Mouse (Mus musculus) forebrain, embryonic 16.5 days (tissue): ENCODE data around the gene Pcsk5. TPM values are rescaled to one million over a fixed set of nuclear protein-coding genes. Genes with fewer than 3 reads are reported as not detected.

Source experiments
- ATAC-seq: fragments of 200-750 bp; cut with Nextera tagmentation; 2 replicates; pipeline ENCODE4 v1.8.0; 2017; ENCODE audit warnings: mild to moderate bottlenecking, moderate library complexity
- H3K27ac ChIP-seq: fragments of 300-500 bp; sonication (generic); 2 replicates; pipeline ENCODE4 v1.5.1; 2014; ENCODE audit warnings: low read length, control low read depth
- H3K27me3 ChIP-seq: fragments of 300-500 bp; sonication (generic); replicated peaks from 2 replicates; pipeline ENCODE4 v1.6.1; 2014; ENCODE audit warnings: low read length; ENCODE audit not compliant: control insufficient read depth, insufficient read depth
- H3K36me3 ChIP-seq: fragments of 300-500 bp; sonication (generic); 2 replicates; pipeline ENCODE4 v1.6.1; 2014; ENCODE audit not compliant: control insufficient read depth, insufficient read depth
- H3K4me1 ChIP-seq: fragments of 300-500 bp; sonication (generic); replicated peaks from 2 replicates; pipeline ENCODE4 v1.6.1; 2014; ENCODE audit warnings: low read length; ENCODE audit not compliant: control insufficient read depth, insufficient read depth
- H3K4me2 ChIP-seq: fragments of 300-500 bp; sonication (generic); 2 replicates; pipeline ENCODE4 v1.6.1; 2014; ENCODE audit warnings: mild to moderate bottlenecking, low read length, control low read depth
- H3K4me3 ChIP-seq: fragments of 300-500 bp; sonication (generic); replicated peaks from 2 replicates; pipeline ENCODE4 v1.5.1; 2014; ENCODE audit warnings: mild to moderate bottlenecking, low read length, control low read depth
- H3K9ac ChIP-seq: fragments of 300-500 bp; sonication (generic); replicated peaks from 2 replicates; pipeline ENCODE4 v1.6.1; 2014; ENCODE audit warnings: low read depth, low read length, control low read depth
- H3K9me3 ChIP-seq: fragments of 300-500 bp; sonication (generic); 2 replicates; pipeline ENCODE4 v1.6.1; 2016; ENCODE audit warnings: low read length; ENCODE audit not compliant: control insufficient read depth
- WGBS: fragments of 180-500 bp; shearing (Covaris S2); extraction: QIAGEN DNeasy Blood & Tissue Kit; methylation state at CpG from one replicate; pipeline ENCODE4 v1.1.7; 2014; 5-methylcytosine and 5-hydroxymethylcytosine counted together
- polyA plus RNA-seq: library from polyadenylated mRNA; unstranded; fragments of >200 nt; fragmentation: Nextera tagmentation; extraction: Ambion mirVana; gene quantifications from 2 replicates; pipeline ENCODE4 v1.2.1, GENCODE M21; 2015

Pcsk5 gene
- polyA plus RNA-seq, 1 experiment from 2014 or later: 7.9 TPM

DNA sequence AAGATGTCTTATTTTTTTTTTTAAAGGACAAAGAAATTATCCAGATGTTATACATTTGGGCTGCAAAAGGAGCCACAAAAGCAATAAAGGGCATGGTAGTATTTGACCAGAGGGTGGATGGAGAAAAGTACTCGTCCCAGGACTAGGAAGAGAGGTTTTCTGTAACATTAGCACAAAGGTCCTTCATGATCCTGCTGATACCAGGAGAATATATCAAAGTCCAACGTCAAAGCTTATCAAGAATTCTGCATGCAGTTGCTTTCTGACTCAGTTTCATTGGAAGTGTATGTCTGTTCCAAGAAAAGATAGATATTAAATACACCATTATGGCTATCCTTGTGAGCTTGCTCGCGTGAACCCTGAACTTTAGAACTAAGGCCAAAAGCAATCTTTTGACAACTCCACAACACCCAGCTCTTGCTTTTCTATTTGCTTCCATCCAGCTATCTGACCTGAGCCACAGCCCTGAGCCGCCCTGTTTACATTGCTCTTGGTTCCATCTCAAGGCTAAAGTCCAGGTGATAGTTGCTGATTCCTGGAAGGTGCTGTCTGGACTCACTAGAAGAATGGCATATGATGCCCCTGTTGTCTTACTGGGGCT lies 426.9 kb downstream of the Pcsk5 start:
- H3K27ac ChIP-seq: no peak overlapping the region
- no peak overlapping the region for H3K4me2 ChIP-seq
- H3K9me3 ChIP-seq: no peaks in the 10 kb centered on the region
- no peak overlapping the region for H3K9ac ChIP-seq
- H3K4me1 ChIP-seq: no peaks in the 10 kb centered on the region
- no peaks in the 10 kb centered on the region for H3K27me3 ChIP-seq
- WGBS: 90% methylated on average over 5 of the region's 5 CpGs
- ATAC-seq: no peak
- H3K4me3 ChIP-seq: no peak overlapping the region
- H3K36me3 ChIP-seq: no peaks in the 10 kb centered on the region

DNA sequence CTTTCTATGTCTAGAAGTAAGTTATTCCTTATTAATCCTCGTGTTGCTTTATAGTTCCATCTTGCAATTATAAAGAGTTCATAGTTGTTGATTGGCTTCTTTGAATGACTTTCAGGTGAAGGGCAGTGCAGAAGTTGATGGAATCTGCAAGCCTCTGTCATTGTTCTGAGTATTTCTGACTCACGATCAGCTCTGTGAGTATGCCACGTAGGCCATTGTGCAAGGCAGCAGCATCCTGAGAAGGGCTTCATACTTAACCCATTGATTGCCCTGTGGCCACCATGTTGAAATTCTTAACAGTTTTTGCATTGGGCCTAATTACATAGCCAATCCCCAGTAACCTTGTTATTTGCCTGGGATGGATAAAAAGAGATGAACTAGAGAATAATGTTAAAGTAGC lies 428.1 kb downstream of the Pcsk5 start:
- 46% methylated on average over 3 of the region's 3 CpGs for WGBS
- no peak for ATAC-seq
- Histone ChIP-seq H3K27ac (no peak overlapping the region), H3K4me2 (no peak overlapping the region), H3K9ac (no peak overlapping the region), H3K9me3 (no peaks in the 10 kb centered on the region), H3K4me3 (no peak overlapping the region), H3K27me3 (no peaks in the 10 kb centered on the region), H3K4me1 (no peaks in the 10 kb centered on the region), H3K36me3 (no peaks in the 10 kb centered on the region)

DNA sequence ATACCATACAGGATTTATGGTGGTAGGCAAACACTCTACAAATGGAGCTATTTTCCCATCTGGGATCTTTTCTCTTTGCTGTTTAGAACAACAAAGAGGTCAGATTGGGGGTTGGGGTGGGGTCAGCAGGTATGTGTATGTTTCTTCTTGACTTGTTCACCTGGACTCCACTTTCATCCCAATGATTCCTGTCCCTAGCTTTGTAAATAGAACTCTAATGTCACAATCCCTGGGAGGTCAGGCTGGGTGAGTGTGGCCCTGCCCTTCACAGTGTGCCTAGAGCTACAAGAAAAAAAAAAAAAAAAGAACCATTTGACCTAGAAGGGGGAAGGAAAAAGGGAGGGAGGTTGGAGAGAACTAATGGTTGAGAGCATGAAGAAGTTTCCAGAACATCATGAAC lies 428.8 kb downstream of the Pcsk5 start:
- Histone ChIP-seq H3K36me3 (no peaks in the 10 kb centered on the region), H3K9ac (no peak overlapping the region), H3K27me3 (no peaks in the 10 kb centered on the region), H3K4me1 (no peaks in the 10 kb centered on the region), H3K4me3 (no peak overlapping the region), H3K4me2 (no peak overlapping the region), H3K27ac (no peak overlapping the region), H3K9me3 (no peaks in the 10 kb centered on the region)
- no peak for ATAC-seq

DNA sequence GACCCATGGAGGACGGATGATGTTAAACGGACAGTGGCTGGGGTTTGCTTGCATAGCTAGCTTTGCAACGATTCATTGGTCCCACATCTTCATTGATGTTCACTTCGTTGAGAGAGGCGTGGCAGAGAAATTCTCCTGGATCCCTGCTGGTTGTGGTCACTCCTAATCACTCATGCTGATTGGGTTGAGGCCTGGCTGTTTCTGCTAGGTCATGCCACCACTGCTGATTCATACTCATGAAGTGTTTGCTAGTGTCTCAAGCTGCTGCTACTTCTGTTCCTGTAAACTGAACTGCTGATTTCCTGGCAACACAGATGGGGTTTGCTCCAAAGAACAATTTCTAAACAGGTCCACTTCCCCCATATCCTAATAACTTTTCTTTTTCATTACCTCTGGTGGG lies 430.6 kb downstream of the Pcsk5 start:
- 92% methylated on average over 5 of the region's 5 CpGs for WGBS
- no peak for ATAC-seq
- no peak overlapping the region for H3K9ac ChIP-seq
- H3K4me3 ChIP-seq: no peak overlapping the region
- H3K9me3 ChIP-seq: no peaks in the 10 kb centered on the region
- no peaks in the 10 kb centered on the region for H3K36me3 ChIP-seq
- no peak overlapping the region for H3K4me2 ChIP-seq
- H3K27me3 ChIP-seq: no peaks in the 10 kb centered on the region
- H3K4me1 ChIP-seq: no peaks in the 10 kb centered on the region
- no peak overlapping the region for H3K27ac ChIP-seq

DNA sequence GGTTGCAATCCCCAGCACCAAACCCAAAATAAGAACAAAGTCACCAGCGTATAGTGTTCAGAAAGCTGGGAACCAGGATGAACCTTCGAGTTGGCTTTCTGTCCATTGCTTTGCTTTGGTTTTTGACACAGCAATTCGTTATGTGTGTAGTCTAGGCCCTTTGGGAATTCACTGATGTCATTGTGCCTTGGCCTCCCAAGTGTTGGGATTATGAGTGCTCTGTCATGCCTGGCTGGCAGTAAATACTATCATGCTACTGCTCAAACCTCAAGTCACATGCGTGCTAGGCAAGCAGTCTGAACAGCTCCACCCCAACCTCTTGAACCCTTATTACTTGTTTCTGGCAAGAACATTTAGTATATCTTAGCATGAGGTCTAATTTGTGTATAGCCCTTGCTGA lies 434.3 kb downstream of the Pcsk5 start:
- WGBS: 84% methylated on average over 4 of the region's 4 CpGs
- H3K9me3 ChIP-seq: no peaks in the 10 kb centered on the region
- peaks cover 6% of the 10 kb centered on the region for H3K36me3 ChIP-seq
- no peak overlapping the region for H3K4me3 ChIP-seq
- no peak overlapping the region for H3K27ac ChIP-seq
- no peaks in the 10 kb centered on the region for H3K4me1 ChIP-seq
- ATAC-seq: no peak
- no peak overlapping the region for H3K9ac ChIP-seq
- H3K27me3 ChIP-seq: no peaks in the 10 kb centered on the region
- H3K4me2 ChIP-seq: no peak overlapping the region

DNA sequence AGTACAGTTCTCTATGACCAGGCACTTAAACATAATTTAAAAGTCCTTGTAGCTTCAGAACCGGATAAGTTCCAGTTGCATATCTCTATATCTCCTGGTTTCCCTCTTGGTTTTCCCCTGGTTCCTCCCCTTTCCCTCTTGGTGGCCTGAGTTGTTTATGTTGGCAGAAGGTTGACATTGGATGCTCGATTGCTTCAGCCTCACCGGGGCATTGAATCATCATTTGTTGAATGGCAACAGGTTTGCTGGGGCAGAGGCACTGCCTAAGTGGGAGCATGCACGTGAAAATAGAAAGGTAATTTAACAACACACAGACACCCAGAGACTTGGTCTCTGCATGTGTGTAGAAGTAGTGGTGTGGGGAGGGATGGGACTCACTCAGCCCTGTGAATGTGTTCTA lies 436.9 kb downstream of the Pcsk5 start:
- ATAC-seq: no peak
- Histone ChIP-seq H3K36me3 (peaks cover 6% of the 10 kb centered on the region), H3K4me1 (no peaks in the 10 kb centered on the region), H3K9ac (no peak overlapping the region), H3K9me3 (no peaks in the 10 kb centered on the region), H3K27me3 (no peaks in the 10 kb centered on the region), H3K4me2 (no peak overlapping the region), H3K27ac (no peak overlapping the region), H3K4me3 (no peak overlapping the region)
- 89% methylated on average over 4 of the region's 4 CpGs for WGBS

DNA sequence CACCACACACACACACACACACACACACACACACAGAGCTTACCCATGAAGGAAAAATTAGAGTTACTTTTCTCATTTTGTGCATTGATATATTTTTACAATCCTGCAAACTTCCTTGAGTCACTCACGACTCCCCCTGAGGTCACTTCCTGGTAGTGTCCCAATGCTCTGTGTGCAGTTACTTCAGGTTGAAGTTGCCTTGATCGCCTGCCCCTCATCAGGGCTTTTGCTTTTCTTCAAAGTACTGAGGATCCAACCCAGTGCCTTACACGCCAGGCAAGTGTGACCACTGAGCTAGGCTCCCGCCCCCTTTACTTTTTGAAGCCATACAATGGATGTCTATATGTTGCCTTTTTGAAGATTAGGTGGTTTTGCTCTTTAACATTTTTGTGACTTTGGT lies 437.5 kb downstream of the Pcsk5 start:
- 90% methylated on average over 4 of the region's 4 CpGs for WGBS
- Histone ChIP-seq H3K4me2 (no peak overlapping the region), H3K27me3 (no peaks in the 10 kb centered on the region), H3K4me1 (peaks cover 5% of the 10 kb centered on the region), H3K27ac (no peak overlapping the region), H3K9me3 (no peaks in the 10 kb centered on the region), H3K9ac (no peak overlapping the region), H3K36me3 (peaks cover 6% of the 10 kb centered on the region), H3K4me3 (no peak overlapping the region)
- no peak for ATAC-seq

DNA sequence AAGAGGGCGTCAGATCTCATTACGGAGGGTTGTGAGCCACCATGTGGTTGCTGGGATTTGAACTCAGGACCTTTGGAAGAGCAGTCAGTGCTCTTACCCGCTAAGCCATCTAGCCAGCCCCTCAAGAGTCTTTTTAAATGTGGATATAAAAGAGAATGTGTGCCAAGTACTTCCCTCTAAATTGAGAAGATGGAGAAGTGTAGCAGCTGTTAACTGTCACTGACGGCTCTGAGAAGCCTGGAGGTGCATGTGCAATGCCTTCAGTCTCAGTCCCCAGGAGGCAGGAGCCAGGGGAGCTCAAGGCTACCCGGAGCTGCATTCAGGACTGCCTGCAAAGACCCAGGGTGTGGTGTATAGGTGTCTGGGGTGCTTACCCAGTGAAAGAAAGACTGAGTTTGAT lies 439.5 kb downstream of the Pcsk5 start:
- Histone ChIP-seq H3K27me3 (no peaks in the 10 kb centered on the region; the same call in 1 of the 2 replicates), H3K4me2 (no peak overlapping the region), H3K9ac (no peak overlapping the region), H3K4me3 (no peak overlapping the region), H3K9me3 (no peaks in the 10 kb centered on the region), H3K27ac (no peak overlapping the region), H3K36me3 (peaks cover 6% of the 10 kb centered on the region), H3K4me1 (peaks cover 8% of the 10 kb centered on the region)
- WGBS: 64% methylated on average over 5 of the region's 5 CpGs
- no peak for ATAC-seq

DNA sequence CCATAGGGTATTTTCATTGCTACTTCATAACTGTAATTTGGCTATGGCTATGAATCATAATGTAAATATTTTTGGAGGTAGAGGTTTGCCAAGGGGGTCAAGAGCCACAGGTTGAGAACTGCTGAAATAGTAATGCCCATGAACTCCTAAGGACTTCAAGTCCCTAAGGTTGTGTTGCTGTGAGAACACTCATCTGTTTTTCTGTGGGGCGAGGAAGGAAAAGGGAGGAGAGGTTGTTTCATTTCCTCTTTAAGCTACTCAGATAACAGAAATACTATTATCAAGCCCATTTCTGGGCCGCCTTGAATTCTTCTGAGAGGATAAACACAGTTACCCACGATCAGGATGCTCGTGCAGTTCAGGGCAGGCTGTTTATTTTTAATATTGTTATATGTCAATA lies 440.6 kb downstream of the Pcsk5 start:
- Histone ChIP-seq H3K36me3 (peaks cover 6% of the 10 kb centered on the region), H3K27ac (no peak overlapping the region), H3K9ac (no peak overlapping the region), H3K4me3 (no peak overlapping the region), H3K9me3 (no peaks in the 10 kb centered on the region), H3K4me1 (peaks cover 8% of the 10 kb centered on the region), H3K4me2 (no peak overlapping the region), H3K27me3 (no peaks in the 10 kb centered on the region; the same call in 1 of the 2 replicates)
- 88% methylated on average over 4 of the region's 4 CpGs for WGBS
- ATAC-seq: no peak
